ENCODE assay signal across 7 mouse cellular contexts in the genomic region with DNA sequence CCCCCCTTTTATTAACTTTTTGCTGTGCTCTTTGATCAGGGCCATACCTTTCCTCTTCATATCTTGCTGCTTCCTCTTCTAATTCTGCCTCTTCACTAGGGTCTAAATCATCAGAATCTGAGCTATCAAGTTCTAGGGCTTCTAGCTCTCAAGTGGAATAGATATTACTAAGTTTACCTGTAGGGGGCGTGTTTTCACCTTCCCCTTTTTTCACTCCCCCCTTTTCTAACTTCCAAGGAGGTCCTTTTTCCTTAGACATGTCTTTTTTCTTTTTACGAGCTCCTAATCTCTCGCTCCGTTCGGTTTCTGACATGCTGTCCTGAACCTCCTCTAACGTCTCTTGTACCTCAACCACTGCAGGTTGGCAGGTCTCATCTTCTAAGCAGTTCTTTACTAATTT.
A peak's percentile ranks its signal among the peaks of the same experiment; 100 is the strongest.
DNase-seq lines count a peak whose midpoint lies in the region; ATAC-seq and TF ChIP-seq lines count a peak whose summit lies in the region.
"Not testable (repeated sequence)": the region's sequence is repeated elsewhere in the genome, so short reads cannot be mapped to it uniquely, and the experiment has no call there.

No protein-coding gene starts in this region.

- WGBS in heart, embryonic 11.5 days (ENCODE audit: insufficient replicate concordance) = 76% methylated on average over 6 of the region's 6 CpGs
- WGBS in intestine, embryonic 16.5 days = 78% methylated on average over 6 of the region's 6 CpGs
- WGBS in liver, embryonic 16.5 days (ENCODE audit: insufficient replicate concordance) = 54% methylated on average over 6 of the region's 6 CpGs
- 78% methylated on average over 6 of the region's 6 CpGs for WGBS in stomach, embryonic 15.5 days

- peak overlapping the region; percentile 79 to 96 for H3K4me3 ChIP-seq in MEL (ENCODE audit: control insufficient read depth in 1 of 2, insufficient read depth in 1 of 2, low read depth in 2 of 2, low read length in 2 of 2)
- H3K4me3 ChIP-seq in heart, embryonic 11.5 days (ENCODE audit: low read depth, low read length); intestine, embryonic 16.5 days (ENCODE audit: low read length); stomach, embryonic 15.5 days (replicated peaks): not testable (repeated sequence)
- H3K4me3 ChIP-seq in liver, embryonic 16.5 days (ENCODE audit: low read depth, low read length) = peak overlapping the region; percentile 70

- peak overlapping the region; percentile 73 for H3K9ac ChIP-seq in MEL (ENCODE audit: control insufficient read depth, low read depth, low read length, poor library complexity, severe bottlenecking)
- not testable (repeated sequence) for H3K9ac ChIP-seq in heart, embryonic 11.5 days (ENCODE audit: low read depth, low read length); intestine, embryonic 16.5 days (ENCODE audit: low read depth, low read length); stomach, embryonic 15.5 days
- H3K9ac ChIP-seq in liver, embryonic 16.5 days (ENCODE audit: low read depth, low read length) = peak overlapping the region; percentile 59

- ATAC-seq in heart, embryonic 11.5 days (replicated peaks; ENCODE audit: insufficient number of reproducible peaks, low FRiP score, low TSS enrichment); intestine, embryonic 16.5 days; liver, embryonic 16.5 days (ENCODE audit: low read depth); stomach, embryonic 15.5 days (ENCODE audit: insufficient read depth, low FRiP score, low read depth): not testable (repeated sequence)

- peak in 2 of 3 experiments; percentile 21 to 37; a peak in 3 of 6 replicates for TF ChIP-seq CTCF in MEL (IDR thresholded peaks at IDR 0.05 in 2 of 3, conservative IDR thresholded peaks at IDR 0.05 in 1 of 3; ENCODE audit: control insufficient read depth in 1 of 3, insufficient read depth in 1 of 3, low read depth in 2 of 3, low read length in 3 of 3, poor library complexity in 1 of 3, severe bottlenecking in 1 of 3)

- not testable (repeated sequence) for H3K27me3 ChIP-seq in MEL (ENCODE audit: control insufficient read depth in 1 of 2, insufficient read depth in 2 of 2, low read length in 2 of 2); heart, embryonic 11.5 days (ENCODE audit: control insufficient read depth, insufficient read depth, low read length); intestine, embryonic 16.5 days (replicated peaks; ENCODE audit: control insufficient read depth, insufficient read depth, low read length); liver, embryonic 16.5 days (ENCODE audit: control insufficient read depth, insufficient read depth, low read depth, low read length); stomach, embryonic 15.5 days (replicated peaks)

- peak overlapping the region; percentile 84 for H3K27ac ChIP-seq in MEL (ENCODE audit: control insufficient read depth, low read depth, low read length)
- H3K27ac ChIP-seq in heart, embryonic 11.5 days (ENCODE audit: low read depth, low read length); intestine, embryonic 16.5 days (ENCODE audit: low read length); stomach, embryonic 15.5 days: not testable (repeated sequence)
- H3K27ac ChIP-seq in liver, embryonic 16.5 days (ENCODE audit: low read length) = peak overlapping the region; percentile 60; the same call in 1 of the 2 replicates

- TF ChIP-seq POLR2A in MEL (IDR thresholded peaks at IDR 0.05; ENCODE audit: control insufficient read depth in 1 of 2, insufficient read depth in 1 of 2, low read depth in 1 of 2, low read length in 2 of 2, poor library complexity in 1 of 2) = not testable (repeated sequence)

- H3K79me2 ChIP-seq in MEL (ENCODE audit: control insufficient read depth, insufficient read depth, low read length, poor library complexity) = not testable (repeated sequence)

- H3K4me1 ChIP-seq in MEL (ENCODE audit: control insufficient read depth in 1 of 2, insufficient read depth in 2 of 2, low read length in 2 of 2); heart, embryonic 11.5 days (ENCODE audit: control insufficient read depth, insufficient read depth, low read length); intestine, embryonic 16.5 days (ENCODE audit: control insufficient read depth, insufficient read depth, low read length); liver, embryonic 16.5 days (ENCODE audit: control insufficient read depth, low read depth, low read length); stomach, embryonic 15.5 days: not testable (repeated sequence)

- not testable (repeated sequence) for H3K36me3 ChIP-seq in MEL (ENCODE audit: control insufficient read depth in 1 of 2, insufficient read depth in 2 of 2, low read length in 2 of 2); heart, embryonic 11.5 days (ENCODE audit: control insufficient read depth, insufficient read depth, low read length); intestine, embryonic 16.5 days (ENCODE audit: control insufficient read depth, insufficient read depth, low read length); liver, embryonic 16.5 days (ENCODE audit: control insufficient read depth, insufficient read depth); stomach, embryonic 15.5 days

- not testable (repeated sequence) for H3K9me3 ChIP-seq in MEL (replicated peaks; ENCODE audit: insufficient read depth, low read length); heart, embryonic 11.5 days (replicated peaks; ENCODE audit: control insufficient read depth, low read length); intestine, embryonic 16.5 days (ENCODE audit: control insufficient read depth, low read length); liver, embryonic 16.5 days (replicated peaks; ENCODE audit: control insufficient read depth, low read length); stomach, embryonic 15.5 days

- H3K4me2 ChIP-seq in heart, embryonic 11.5 days = peak overlapping the region; percentile 51
- 0 out of 2 replicates have a peak overlapping the region, but pooled peaks have one; percentile 35 for H3K4me2 ChIP-seq in intestine, embryonic 16.5 days (ENCODE audit: low read depth, low read length)
- H3K4me2 ChIP-seq in liver, embryonic 16.5 days (ENCODE audit: low read depth, low read length) = peak overlapping the region; percentile 60
- peak overlapping the region; percentile 32; the same call in 1 of the 2 replicates for H3K4me2 ChIP-seq in stomach, embryonic 15.5 days

- TF ChIP-seq RAD21 in MEL (IDR thresholded peaks at IDR 0.05; ENCODE audit: low read depth, low read length) = not testable (repeated sequence)

- TF ChIP-seq EP300 in MEL (IDR thresholded peaks at IDR 0.05; ENCODE audit: low read depth in 1 of 2, low read length in 2 of 2) = not testable (repeated sequence)

- DNase-seq in MEL (ENCODE audit: low read depth, low spot score) = peak; percentile 62
- DNase-seq in c-Kit-negative CD71-positive TER-119-positive erythroid progenitor cells, embryonic 14.5 days (ENCODE audit: low read depth, low spot score) = peak; percentile 15
- peak; percentile 4 for DNase-seq in lung, postnatal 36 days

TF ChIP-seq in MEL, 35 proteins besides CTCF, POLR2A, EP300 and RAD21:
- 0 out of 2 replicates have a peak, but pooled peaks have one; percentile 6 for TF ChIP-seq ETS1 (IDR thresholded peaks at IDR 0.05; ENCODE audit: low read depth, low read length)

Comparison
In these comparisons a context has a peak if more than half of its experiments do, and no peak if none do; other contexts are left out.
1. DNase-seq: peak in every context shown above with its lines; median percentile 62 in MEL; 15 in c-Kit-negative CD71-positive TER-119-positive erythroid progenitor cells, embryonic 14.5 days; 4 in lung, postnatal 36 days.